9 mouse cellular contexts compared by ENCODE assay signal in the genomic region with DNA sequence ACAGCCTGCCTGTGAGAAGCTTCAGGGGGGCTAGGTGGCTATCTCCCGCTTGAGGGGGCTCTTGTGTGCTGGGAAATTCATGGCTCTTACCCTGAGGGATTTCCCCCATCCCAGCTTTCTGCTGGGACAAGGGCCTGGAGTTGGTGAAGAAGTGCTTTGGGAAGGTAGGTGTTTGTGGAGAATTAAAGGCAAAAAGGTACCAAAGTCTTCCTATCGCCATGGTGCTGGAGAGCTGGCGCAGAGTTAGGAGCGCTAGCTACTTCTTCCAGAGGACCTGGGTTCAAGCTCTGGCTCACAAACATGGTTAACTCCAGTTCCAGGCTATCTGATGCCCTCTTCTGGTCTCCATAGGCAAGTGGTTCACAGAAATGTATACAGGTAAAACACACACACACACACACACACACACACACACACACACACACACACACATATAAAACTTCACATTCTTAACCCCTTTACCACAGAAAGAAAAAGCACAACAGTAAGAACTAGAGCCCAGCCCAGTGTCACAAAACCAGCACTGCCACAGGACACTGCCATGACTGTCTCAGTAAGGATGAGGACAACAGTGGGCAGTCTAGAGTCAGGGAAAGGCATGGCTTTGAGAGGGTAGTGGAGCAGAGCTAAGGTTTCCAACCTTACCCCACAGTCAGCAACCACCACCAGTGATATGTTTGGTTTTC. TPM values are rescaled to one million over a fixed set of nuclear protein-coding genes. Genes with fewer than 3 reads are reported as not detected.
DNase-seq lines count a peak whose midpoint lies in the region; ATAC-seq and TF ChIP-seq lines count a peak whose summit lies in the region.
"Had no signal": no experiment of that assay in that cellular context is flagged by ENCODE, and none has a peak within 500 bp of the region (broad histone marks: within the 10 kb centered on the region; RNA-seq: fewer than 3 reads in every experiment).

No protein-coding gene starts in this region.

- no peak for TF ChIP-seq CTCF in forebrain, postnatal 0 days (IDR thresholded peaks at IDR 0.05; ENCODE audit: low read depth)
- TF ChIP-seq CTCF in kidney, postnatal 0 days (IDR thresholded peaks at IDR 0.05; ENCODE audit: low read depth): peak; percentile 35; the same call in 1 of the 2 replicates

- 0 out of 2 replicates have a peak overlapping the region, but pooled peaks have one; percentile 4 for H3K9ac ChIP-seq in forebrain, embryonic 12.5 days
- H3K9ac ChIP-seq in forebrain, postnatal 0 days: no peak overlapping the region
- no peak overlapping the region for H3K9ac ChIP-seq in kidney, postnatal 0 days (ENCODE audit: low read depth, low read length)
- peak overlapping the region; percentile 93 for H3K9ac ChIP-seq in liver, embryonic 13.5 days

- 0 out of 2 replicates have a peak overlapping the region, but pooled peaks have one; percentile 31 for H3K27ac ChIP-seq in forebrain, embryonic 12.5 days
- H3K27ac ChIP-seq in forebrain, postnatal 0 days (ENCODE audit: low read depth, low read length): no peak overlapping the region
- H3K27ac ChIP-seq in kidney, postnatal 0 days: no peak overlapping the region
- H3K27ac ChIP-seq in liver, embryonic 13.5 days: peak overlapping the region; percentile 92

- no peaks in the 10 kb centered on the region for H3K9me3 ChIP-seq in forebrain, embryonic 12.5 days
- H3K9me3 ChIP-seq in forebrain, postnatal 0 days (ENCODE audit: low read length): no peaks in the 10 kb centered on the region
- no peaks in the 10 kb centered on the region for H3K9me3 ChIP-seq in kidney, postnatal 0 days (replicated peaks; ENCODE audit: low read length)
- H3K9me3 ChIP-seq in liver, embryonic 13.5 days (replicated peaks): no peaks in the 10 kb centered on the region

- 92% methylated on average over 4 of the region's 4 CpGs for WGBS in forebrain, embryonic 12.5 days
- 86% methylated on average over 4 of the region's 4 CpGs for WGBS in forebrain, postnatal 0 days
- WGBS in kidney, postnatal 0 days: 93% methylated on average over 4 of the region's 4 CpGs
- 86% methylated on average over 4 of the region's 4 CpGs for WGBS in liver, embryonic 13.5 days (ENCODE audit: insufficient replicate concordance)

- H3K4me2 ChIP-seq in forebrain, embryonic 12.5 days: no peak overlapping the region
- H3K4me2 ChIP-seq in forebrain, postnatal 0 days (ENCODE audit: low read depth): no peak overlapping the region
- H3K4me2 ChIP-seq in kidney, postnatal 0 days (ENCODE audit: low read length): peak overlapping the region; percentile 72; the same call in 1 of the 2 replicates
- H3K4me2 ChIP-seq in liver, embryonic 13.5 days: peak overlapping the region; percentile 82

- DNase-seq in forebrain, postnatal 0 days: no peak
- no peak for DNase-seq in kidney, postnatal 0 days (ENCODE audit: low spot score)
- no peak for DNase-seq in kidney, postnatal 14 days
- DNase-seq in NIH3T3 (ENCODE audit: low read depth): peak; percentile 50
- no peak for DNase-seq in liver, embryonic 13.5 days
- DNase-seq in cerebellum, adult 9-11 months: no peak
- no peak for DNase-seq in urinary bladder, postnatal 4 days (ENCODE audit: low spot score in 2 of 2)

- H3K4me1 ChIP-seq in forebrain, embryonic 12.5 days: peaks cover 41% of the 10 kb centered on the region
- no peaks in the 10 kb centered on the region for H3K4me1 ChIP-seq in forebrain, postnatal 0 days (ENCODE audit: insufficient read depth)
- H3K4me1 ChIP-seq in kidney, postnatal 0 days (replicated peaks; ENCODE audit: insufficient read depth, low read length): peaks cover 8% of the 10 kb centered on the region
- H3K4me1 ChIP-seq in liver, embryonic 13.5 days (replicated peaks): peaks cover 81% of the 10 kb centered on the region

- no peaks in the 10 kb centered on the region for H3K27me3 ChIP-seq in forebrain, embryonic 12.5 days
- H3K27me3 ChIP-seq in forebrain, postnatal 0 days (ENCODE audit: insufficient read depth, low read length): no peaks in the 10 kb centered on the region
- no peaks in the 10 kb centered on the region for H3K27me3 ChIP-seq in kidney, postnatal 0 days (ENCODE audit: insufficient read depth, low read length)
- H3K27me3 ChIP-seq in liver, embryonic 13.5 days: no peaks in the 10 kb centered on the region

- H3K4me3 ChIP-seq in forebrain, embryonic 12.5 days (replicated peaks): no peak overlapping the region
- H3K4me3 ChIP-seq in forebrain, postnatal 0 days (ENCODE audit: low read depth, low read length): no peak overlapping the region
- no peak overlapping the region for H3K4me3 ChIP-seq in kidney, postnatal 0 days (replicated peaks; ENCODE audit: low read depth, low read length)
- H3K4me3 ChIP-seq in liver, embryonic 13.5 days (replicated peaks): peak overlapping the region; percentile 81

- H3K36me3 ChIP-seq in forebrain, embryonic 12.5 days (replicated peaks): no peaks in the 10 kb centered on the region; the same call in 1 of the 2 replicates
- H3K36me3 ChIP-seq in forebrain, postnatal 0 days (ENCODE audit: insufficient read depth): no peaks in the 10 kb centered on the region
- H3K36me3 ChIP-seq in kidney, postnatal 0 days (ENCODE audit: insufficient read depth, low read length): 0 out of 2 replicates have a peak, but pooled peaks cover 4% of the 10 kb centered on the region
- peaks cover 34% of the 10 kb centered on the region for H3K36me3 ChIP-seq in liver, embryonic 13.5 days

- ATAC-seq in forebrain, embryonic 12.5 days (ENCODE audit: low FRiP score): no peak
- ATAC-seq in forebrain, postnatal 0 days: no peak
- ATAC-seq in kidney, postnatal 0 days (replicated peaks; ENCODE audit: low FRiP score, low read depth): no peak
- no peak for ATAC-seq in liver, embryonic 13.5 days (ENCODE audit: low read depth)

RNA-seq across cellular contexts. Expression of gene Plekho2, which starts 2.2 kb away (rescaled TPM):
- polyA plus RNA-seq in forebrain, embryonic 12.5 days (2016; fragmentation: Nextera tagmentation; extraction: Ambion mirVana): 9.0 and 9.1 TPM in 2 replicates
- total RNA-seq in forebrain, postnatal 0 days (2014; rRNA removed): 5.2 and 5.4 TPM in 2 replicates
- 3.1 and 4.0 TPM in 2 replicates for polyA plus RNA-seq in forebrain, postnatal 0 days (2015; fragmentation: Nextera tagmentation; extraction: Ambion mirVana)
- polyA plus RNA-seq in kidney, postnatal 0 days (2015; fragmentation: Nextera tagmentation; extraction: Ambion mirVana): 13.4 and 14.6 TPM in 2 replicates
- polyA plus RNA-seq in liver, embryonic 13.5 days (2015; fragmentation: Nextera tagmentation; extraction: Ambion mirVana): 24.2 and 31.6 TPM in 2 replicates

RNA-seq across cellular contexts. Expression of gene Pif1, which starts 9.3 kb away (rescaled TPM):
- polyA plus RNA-seq in forebrain, embryonic 12.5 days (2016; fragmentation: Nextera tagmentation; extraction: Ambion mirVana): 28.8 and 33.7 TPM in 2 replicates
- total RNA-seq in forebrain, postnatal 0 days (2014; rRNA removed): 1.5 and 3.7 TPM in 2 replicates
- polyA plus RNA-seq in forebrain, postnatal 0 days (2015; fragmentation: Nextera tagmentation; extraction: Ambion mirVana): 0.75 and 1.0 TPM in 2 replicates
- polyA plus RNA-seq in kidney, postnatal 0 days (2015; fragmentation: Nextera tagmentation; extraction: Ambion mirVana): 3.5 and 4.8 TPM in 2 replicates
- polyA plus RNA-seq in liver, embryonic 13.5 days (2015; fragmentation: Nextera tagmentation; extraction: Ambion mirVana): 11.0 and 13.8 TPM in 2 replicates

RNA-seq across cellular contexts. Expression of gene Rbpms2, which starts 51.8 kb away (rescaled TPM):
- 9.9 and 10.5 TPM in 2 replicates for polyA plus RNA-seq in forebrain, embryonic 12.5 days (2016; fragmentation: Nextera tagmentation; extraction: Ambion mirVana)
- total RNA-seq in forebrain, postnatal 0 days (2014; rRNA removed): 1.6 and 2.4 TPM in 2 replicates
- 2.8 and 3.3 TPM in 2 replicates for polyA plus RNA-seq in forebrain, postnatal 0 days (2015; fragmentation: Nextera tagmentation; extraction: Ambion mirVana)
- polyA plus RNA-seq in kidney, postnatal 0 days (2015; fragmentation: Nextera tagmentation; extraction: Ambion mirVana): 38.6 and 39.2 TPM in 2 replicates
- polyA plus RNA-seq in liver, embryonic 13.5 days (2015; fragmentation: Nextera tagmentation; extraction: Ambion mirVana): 12.6 and 15.4 TPM in 2 replicates

RNA-seq across cellular contexts. Expression of gene Ankdd1a, which starts 57.7 kb away (rescaled TPM):
- 0.18 and 0.28 TPM in 2 replicates for polyA plus RNA-seq in forebrain, embryonic 12.5 days (2016; fragmentation: Nextera tagmentation; extraction: Ambion mirVana)
- 3.3 TPM in 2 replicates for total RNA-seq in forebrain, postnatal 0 days (2014; rRNA removed)
- 0.25 and 0.50 TPM in 2 replicates for polyA plus RNA-seq in forebrain, postnatal 0 days (2015; fragmentation: Nextera tagmentation; extraction: Ambion mirVana)
- 0.14 TPM in 1 of 2 replicates, not detected in the other for polyA plus RNA-seq in kidney, postnatal 0 days (2015; fragmentation: Nextera tagmentation; extraction: Ambion mirVana)
- polyA plus RNA-seq in liver, embryonic 13.5 days (2015; fragmentation: Nextera tagmentation; extraction: Ambion mirVana): not detected in 2 replicates
- total RNA-seq: gastrocnemius, postnatal 36 days had no signal

Comparison
In these comparisons a context has a peak if more than half of its experiments do, and no peak if none do; other contexts are left out.
1. H3K27ac ChIP-seq: peak in forebrain, embryonic 12.5 days (single experiment) and liver, embryonic 13.5 days (single experiment); none in forebrain, postnatal 0 days (single experiment) and kidney, postnatal 0 days (single experiment).
2. H3K9ac ChIP-seq: peak in forebrain, embryonic 12.5 days (single experiment) and liver, embryonic 13.5 days (single experiment); none in forebrain, postnatal 0 days (single experiment) and kidney, postnatal 0 days (single experiment).
3. H3K4me2 ChIP-seq: peak in kidney, postnatal 0 days (single experiment) and liver, embryonic 13.5 days (single experiment); none in forebrain, embryonic 12.5 days (single experiment) and forebrain, postnatal 0 days (single experiment).